Mouse (Mus musculus) liver, postnatal 0 days (tissue): ENCODE measurements around the gene D430042O09Rik.

Experiments used
- CTCF ChIP-seq: sonication (generic); IDR thresholded peaks from 2 replicates; pipeline ENCODE4 v1.5.1; 2016; ENCODE audit warnings: antibody characterized with exemption, low read depth
- EP300 ChIP-seq: IDR thresholded peaks from 2 replicates; pipeline ENCODE4 v1.6.1; 2016; ENCODE audit warnings: antibody characterized with exemption, low read depth, mild to moderate bottlenecking

DNA sequence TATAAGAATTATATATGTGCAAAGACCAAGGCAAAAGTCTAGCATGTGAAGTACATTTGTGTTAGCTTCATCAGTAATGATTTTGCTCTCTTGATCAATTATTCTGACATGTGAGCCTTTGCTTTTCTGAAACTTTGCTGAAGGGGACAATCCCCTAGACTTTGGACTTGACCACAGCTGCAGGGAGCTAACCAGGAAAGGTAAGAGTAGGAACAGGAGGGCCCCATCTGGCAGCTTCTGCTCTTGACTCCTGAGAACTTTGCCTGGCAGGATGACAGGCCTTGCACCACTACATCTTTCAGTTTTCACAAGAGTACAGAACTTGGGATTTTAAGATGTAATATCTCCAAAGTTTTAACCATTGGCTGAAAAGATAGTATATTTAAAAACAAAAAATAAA, 9.9 kb downstream of the D430042O09Rik start:
- no peak for TF ChIP-seq EP300
- no peak for TF ChIP-seq CTCF
